Mouse (Mus musculus) liver, embryonic 14.5 days (tissue): ENCODE results near the gene Zfp810. TPM values are rescaled to one million over a fixed set of nuclear protein-coding genes. Genes with fewer than 3 reads are reported as not detected.

Experiments used
- ATAC-seq: fragments of 200-750 bp; cut with Nextera tagmentation; 2 replicates; pipeline ENCODE4 v1.8.0; 2017; ENCODE audit warnings: moderate number of reproducible peaks, mild to moderate bottlenecking, moderate library complexity; ENCODE audit not compliant: insufficient read depth
- DNase-seq, 3 experiments: peaks; one replicate each; pipeline ENCODE4 v3.0.0-alpha.2; 2012 to 2013; ENCODE audit warnings: low read depth in 3 of 3, low spot score in 3 of 3
- H3K27ac ChIP-seq: fragments of 300-500 bp; sonication (generic); 2 replicates; pipeline ENCODE4 v1.5.1; 2014; ENCODE audit warnings: moderate library complexity, mild to moderate bottlenecking, control low read depth, inconsistent platforms
- H3K27me3 ChIP-seq: fragments of 300-500 bp; sonication (generic); 2 replicates; pipeline ENCODE4 v1.6.1; 2014; ENCODE audit warnings: mild to moderate bottlenecking, low read length, moderate library complexity; ENCODE audit not compliant: control insufficient read depth, insufficient read depth
- H3K36me3 ChIP-seq: fragments of 300-500 bp; sonication (generic); replicated peaks from 2 replicates; pipeline ENCODE4 v1.6.1; 2014; ENCODE audit warnings: low read depth; ENCODE audit not compliant: control insufficient read depth, insufficient read depth
- H3K4me1 ChIP-seq, 2 experiments: fragments of 200-500 bp in 1 of 2; fragments of 300-500 bp in 1 of 2; sonication (generic) in 1 of 2; replicated peaks; 2 replicates each; pipeline ENCODE4 v1.6.1; 2012 to 2014; ENCODE audit warnings: antibody characterized with exemption in 1 of 2, inconsistent platforms in 1 of 2, low read length in 1 of 2; ENCODE audit not compliant: control insufficient read depth in 2 of 2, insufficient read depth in 2 of 2
- H3K4me2 ChIP-seq: fragments of 300-500 bp; sonication (generic); 2 replicates; pipeline ENCODE4 v1.6.1; 2014; ENCODE audit warnings: low read depth, mild to moderate bottlenecking, control low read depth, moderate library complexity
- H3K4me3 ChIP-seq, 2 experiments: fragments of 200-500 bp in 1 of 2; fragments of 300-500 bp in 1 of 2; sonication (generic) in 1 of 2; 2 replicates each; pipeline ENCODE4 v1.5.1; 2012 to 2014; ENCODE audit warnings: low read depth in 2 of 2, low read length in 2 of 2, mild to moderate bottlenecking in 2 of 2, control low read depth in 1 of 2, inconsistent platforms in 1 of 2, moderate library complexity in 1 of 2; ENCODE audit not compliant: insufficient read depth in 1 of 2
- H3K9ac ChIP-seq: fragments of 300-500 bp; sonication (generic); replicated peaks from 2 replicates; pipeline ENCODE4 v1.6.1; 2014; ENCODE audit warnings: mild to moderate bottlenecking, control low read depth, moderate library complexity
- H3K9me3 ChIP-seq: fragments of 300-500 bp; sonication (generic); 2 replicates; pipeline ENCODE4 v1.6.1; 2016; ENCODE audit warnings: low read length, mixed read lengths; ENCODE audit not compliant: control insufficient read depth
- CTCF ChIP-seq: IDR thresholded peaks from 2 replicates; pipeline ENCODE4 v1.5.1; 2016; ENCODE audit warnings: antibody characterized with exemption, low read depth, control low read depth
- EP300 ChIP-seq: IDR thresholded peaks from 2 replicates; pipeline ENCODE4 v1.6.1; 2016; ENCODE audit warnings: antibody characterized with exemption, low read depth
- WGBS: fragments of 180-500 bp; shearing (Covaris S2); extraction: QIAGEN DNeasy Blood & Tissue Kit; methylation state at CpG from one replicate; pipeline ENCODE4 v1.1.7; 2014; ENCODE audit not compliant: insufficient replicate concordance; 5-methylcytosine and 5-hydroxymethylcytosine counted together
- polyA plus RNA-seq, 2 experiments: library from polyadenylated mRNA; depleted of rRNA in 1 of 2; stranded (reverse) in 1 of 2; unstranded in 1 of 2; fragments of >200 nt; fragmentation: Nextera tagmentation in 1 of 2; extraction: Ambion mirVana in 1 of 2; gene quantifications; 2 replicates each; pipeline versions ENCODE4 v1.2.1 to v1.2.3; 2012 to 2014

Zfp810 gene
- polyA plus RNA-seq, 2 experiments = 2.0 to 2.2 TPM

GRCm38 (mm10) chr9:22230061-22230460 lies 77.4 kb downstream of the Zfp810 start:
- H3K27me3 ChIP-seq = no peaks in the 10 kb centered on the region
- H3K27ac ChIP-seq = no peak overlapping the region
- no peak overlapping the region for H3K9ac ChIP-seq
- DNase-seq (no peak), ATAC-seq (no peak)
- WGBS = 70% methylated on average over 3 of the region's 3 CpGs
- H3K36me3 ChIP-seq = peaks cover 2% of the 10 kb centered on the region
- H3K4me3 ChIP-seq = no peak overlapping the region
- H3K4me2 ChIP-seq = no peak overlapping the region
- no peak for TF ChIP-seq CTCF
- TF ChIP-seq EP300 = no peak
- H3K9me3 ChIP-seq = no peaks in the 10 kb centered on the region
- H3K4me1 ChIP-seq = no peaks in the 10 kb centered on the region; a peak in 1 of 4 replicates

DNA sequence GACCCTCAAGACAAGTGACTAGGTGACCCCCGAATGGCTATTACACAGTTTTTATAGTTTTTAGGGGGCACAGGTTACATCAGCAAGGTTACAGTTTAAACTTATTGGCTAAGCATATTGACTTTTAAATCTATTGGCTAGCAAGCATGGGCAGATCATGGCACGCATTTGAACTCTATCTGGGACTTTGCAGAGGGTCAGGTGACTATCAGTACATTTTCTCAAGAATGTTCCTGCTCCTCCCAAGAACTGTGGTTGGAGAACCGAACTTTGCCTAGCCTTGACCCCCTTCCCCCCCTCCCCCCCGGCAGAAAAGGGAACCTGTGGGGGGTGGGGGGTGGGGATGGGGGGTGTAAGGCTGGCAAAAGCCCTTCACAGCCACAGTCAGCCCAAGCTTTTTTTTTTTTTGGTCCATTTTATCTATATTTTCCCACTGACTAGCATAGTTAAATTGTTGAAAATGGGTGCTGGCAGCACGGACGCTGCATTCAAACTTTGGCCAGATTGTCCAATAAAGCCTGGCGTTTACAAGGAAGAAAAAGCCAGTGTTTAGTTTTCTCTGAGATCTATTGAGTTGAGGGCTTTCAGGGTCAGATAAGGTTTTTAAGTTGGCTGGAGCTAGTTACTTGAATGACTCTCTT lies 77.9 kb downstream of the Zfp810 start:
- TF ChIP-seq CTCF (no peak), EP300 (no peak)
- H3K9ac ChIP-seq = no peak overlapping the region
- DNase-seq = no peak
- no peaks in the 10 kb centered on the region for H3K36me3 ChIP-seq
- H3K4me2 ChIP-seq = no peak overlapping the region
- no peak for ATAC-seq
- H3K4me3 ChIP-seq = no peak overlapping the region
- 50% methylated on average over 7 of the region's 7 CpGs for whole genome bisulfite sequencing
- no peaks in the 10 kb centered on the region for H3K27me3 ChIP-seq
- H3K27ac ChIP-seq = no peak overlapping the region
- H3K9me3 ChIP-seq = no peaks in the 10 kb centered on the region
- no peaks in the 10 kb centered on the region; a peak in 1 of 4 replicates for H3K4me1 ChIP-seq

DNA sequence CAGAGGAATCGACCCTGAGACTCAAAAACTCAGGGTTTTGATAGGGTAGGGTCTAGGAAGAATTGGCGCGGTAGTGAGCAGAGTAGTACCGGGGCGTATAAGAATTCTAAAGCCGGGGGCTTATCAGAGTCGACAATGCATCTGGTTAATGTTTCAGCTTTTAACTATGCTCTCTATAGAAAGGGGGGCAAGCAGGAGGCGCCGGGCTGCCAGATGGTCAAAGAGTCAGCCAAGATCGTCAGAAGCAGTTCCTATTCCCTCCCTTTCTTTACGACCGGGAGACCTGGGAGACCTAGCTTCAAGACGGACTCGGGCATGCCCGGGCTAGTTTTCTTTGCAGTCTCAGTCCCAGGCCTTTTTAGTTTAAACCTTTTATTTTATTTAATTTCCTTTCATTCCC lies 80.6 kb downstream of the Zfp810 start:
- H3K27me3 ChIP-seq = no peaks in the 10 kb centered on the region
- no peaks in the 10 kb centered on the region; a peak in 1 of 4 replicates for H3K4me1 ChIP-seq
- no peak overlapping the region for H3K9ac ChIP-seq
- ATAC-seq (no peak), DNase-seq (no peak)
- WGBS = 89% methylated on average over 15 of the region's 15 CpGs
- TF ChIP-seq EP300 (no peak), CTCF (no peak)
- H3K36me3 ChIP-seq = no peaks in the 10 kb centered on the region
- H3K4me2 ChIP-seq = no peak overlapping the region
- no peak overlapping the region for H3K27ac ChIP-seq
- no peak overlapping the region for H3K4me3 ChIP-seq
- H3K9me3 ChIP-seq = no peaks in the 10 kb centered on the region

Other genes starting within 250 kb of the Zfp810 start
- not detected in 2 replicates for gene Gm49318, start 236.4 kb downstream of the Zfp810 start, polyA plus RNA-seq (2012; rRNA removed)
- gene Gm49318, start 236.4 kb downstream of the Zfp810 start, polyA plus RNA-seq (2014; fragmentation: Nextera tagmentation; extraction: Ambion mirVana) = not detected in 2 replicates
- gene Zfp653, start 236.3 kb downstream of the Zfp810 start, polyA plus RNA-seq (2012; rRNA removed) = 6.6 and 8.0 TPM in 2 replicates
- gene Zfp653, start 236.3 kb downstream of the Zfp810 start, polyA plus RNA-seq (2014; fragmentation: Nextera tagmentation; extraction: Ambion mirVana) = 2.4 and 3.1 TPM in 2 replicates
- gene Ecsit, start 222.2 kb downstream of the Zfp810 start, polyA plus RNA-seq (2012; rRNA removed) = 14.6 and 14.7 TPM in 2 replicates
- 16.8 and 19.9 TPM in 2 replicates for gene Ecsit, start 222.2 kb downstream of the Zfp810 start, polyA plus RNA-seq (2014; fragmentation: Nextera tagmentation; extraction: Ambion mirVana)
- gene Cnn1, start 208.4 kb downstream of the Zfp810 start, polyA plus RNA-seq (2012; rRNA removed) = 0.17 and 0.91 TPM in 2 replicates
- 0.09 and 0.44 TPM in 2 replicates for gene Cnn1, start 208.4 kb downstream of the Zfp810 start, polyA plus RNA-seq (2014; fragmentation: Nextera tagmentation; extraction: Ambion mirVana)
- gene Elof1, start 190.5 kb downstream of the Zfp810 start, polyA plus RNA-seq (2012; rRNA removed) = 59.5 and 72.5 TPM in 2 replicates
- 98.2 and 102 TPM in 2 replicates for gene Elof1, start 190.5 kb downstream of the Zfp810 start, polyA plus RNA-seq (2014; fragmentation: Nextera tagmentation; extraction: Ambion mirVana)
- gene Acp5, start 171.9 kb downstream of the Zfp810 start, polyA plus RNA-seq (2012; rRNA removed) = 181 and 203 TPM in 2 replicates
- 195 and 196 TPM in 2 replicates for gene Acp5, start 171.9 kb downstream of the Zfp810 start, polyA plus RNA-seq (2014; fragmentation: Nextera tagmentation; extraction: Ambion mirVana)
- gene Pigyl, start 150.8 kb downstream of the Zfp810 start, polyA plus RNA-seq (2012; rRNA removed) = 17.5 and 26.4 TPM in 2 replicates
- 41.5 and 42.1 TPM in 2 replicates for gene Pigyl, start 150.8 kb downstream of the Zfp810 start, polyA plus RNA-seq (2014; fragmentation: Nextera tagmentation; extraction: Ambion mirVana)
- not detected in 2 replicates for gene Zfp872, start 119.6 kb downstream of the Zfp810 start, polyA plus RNA-seq (2012; rRNA removed)
- not detected in 2 replicates for gene Zfp872, start 119.6 kb downstream of the Zfp810 start, polyA plus RNA-seq (2014; fragmentation: Nextera tagmentation; extraction: Ambion mirVana)
- gene Zfp809, start 81.9 kb downstream of the Zfp810 start, polyA plus RNA-seq (2012; rRNA removed) = 2.8 and 4.7 TPM in 2 replicates
- 6.0 and 6.5 TPM in 2 replicates for gene Zfp809, start 81.9 kb downstream of the Zfp810 start, polyA plus RNA-seq (2014; fragmentation: Nextera tagmentation; extraction: Ambion mirVana)
- gene Zfp599, start 47.8 kb downstream of the Zfp810 start, polyA plus RNA-seq (2012; rRNA removed) = 0.35 and 0.63 TPM in 2 replicates
- 1.5 and 1.9 TPM in 2 replicates for gene Zfp599, start 47.8 kb downstream of the Zfp810 start, polyA plus RNA-seq (2014; fragmentation: Nextera tagmentation; extraction: Ambion mirVana)
- 13.8 and 20.1 TPM in 2 replicates for gene Anln, start 81.5 kb upstream of the Zfp810 start, polyA plus RNA-seq (2012; rRNA removed)
- 27.0 and 31.2 TPM in 2 replicates for gene Anln, start 81.5 kb upstream of the Zfp810 start, polyA plus RNA-seq (2014; fragmentation: Nextera tagmentation; extraction: Ambion mirVana)
- gene 9530077C05Rik, start 103.9 kb upstream of the Zfp810 start, polyA plus RNA-seq (2012; rRNA removed) = 0.89 and 1.1 TPM in 2 replicates
- gene 9530077C05Rik, start 103.9 kb upstream of the Zfp810 start, polyA plus RNA-seq (2014; fragmentation: Nextera tagmentation; extraction: Ambion mirVana) = 1.5 and 1.8 TPM in 2 replicates
- gene Gm17545, start 146.6 kb upstream of the Zfp810 start, polyA plus RNA-seq (2012; rRNA removed) = not detected in 2 replicates
- not detected in 2 replicates for gene Gm17545, start 146.6 kb upstream of the Zfp810 start, polyA plus RNA-seq (2014; fragmentation: Nextera tagmentation; extraction: Ambion mirVana)
- gene Rp9, start 162.1 kb upstream of the Zfp810 start, polyA plus RNA-seq (2012; rRNA removed) = 15.8 and 32.5 TPM in 2 replicates
- gene Rp9, start 162.1 kb upstream of the Zfp810 start, polyA plus RNA-seq (2014; fragmentation: Nextera tagmentation; extraction: Ambion mirVana) = 34.1 and 37.2 TPM in 2 replicates
- 2.2 and 2.6 TPM in 2 replicates for gene Bbs9, start 168.1 kb upstream of the Zfp810 start, polyA plus RNA-seq (2012; rRNA removed)
- 2.3 and 3.0 TPM in 2 replicates for gene Bbs9, start 168.1 kb upstream of the Zfp810 start, polyA plus RNA-seq (2014; fragmentation: Nextera tagmentation; extraction: Ambion mirVana)